Mouse (Mus musculus): ENCODE data around the gene Tjp3. TPM values are rescaled to one million over a fixed set of nuclear protein-coding genes. Genes with fewer than 3 reads are reported as not detected.
"Not testable (repeated sequence)": the region's sequence is repeated elsewhere in the genome, so short reads cannot be mapped to it uniquely, and the experiment has no call there.

Gene Tjp3
- polyA plus RNA-seq, 1 experiment = 8.1 TPM

DNA sequence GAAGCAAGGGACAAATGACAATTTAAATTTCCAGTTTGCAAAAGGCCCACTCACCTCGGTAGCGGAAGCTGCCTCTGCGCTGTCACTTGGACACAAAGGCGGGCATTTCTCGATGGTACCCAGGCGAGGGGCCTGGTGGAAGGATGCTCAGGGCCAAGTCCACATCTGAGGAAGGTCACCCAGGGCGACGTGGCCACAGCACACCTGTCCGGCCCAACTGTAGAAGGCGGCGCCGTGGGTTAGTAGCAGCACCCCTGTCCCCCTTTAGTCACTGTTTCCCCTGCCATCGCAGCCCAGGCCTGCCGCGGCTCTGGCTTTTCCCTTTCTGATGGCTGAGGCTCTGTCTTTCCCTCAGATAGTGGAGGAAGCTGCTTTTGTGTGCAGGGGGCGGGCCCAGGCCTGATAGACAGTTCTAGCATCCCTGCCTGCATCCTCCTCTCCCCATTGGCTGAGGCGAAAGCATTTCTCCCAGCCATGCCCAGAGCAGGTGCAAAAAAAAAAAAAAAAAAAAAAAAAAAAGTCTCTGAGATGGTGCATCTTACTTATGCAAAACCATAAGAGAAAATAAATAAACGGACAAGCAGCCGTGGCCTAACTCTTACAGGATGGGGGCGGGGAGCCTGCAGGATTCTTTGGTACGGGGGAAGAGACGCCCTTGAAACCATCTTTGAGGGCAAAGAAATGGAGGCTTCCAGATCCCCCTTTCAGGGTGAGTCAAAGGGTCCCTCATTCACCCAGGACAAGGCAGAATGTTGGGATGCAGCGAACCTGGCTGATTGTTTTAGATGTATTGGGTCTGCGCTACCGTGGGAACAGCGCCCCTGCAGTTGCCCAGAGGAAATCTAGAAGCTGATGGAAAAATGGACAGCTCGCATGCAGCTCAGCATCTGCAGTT is 60.7 kb downstream of the Tjp3 start, which contains the start of gene Atcay:
Atcay (minus strand) TSS at position 396 of the 895 bp plus-strand sequence.
- TF ChIP-seq POLR2A (IDR thresholded peaks at IDR 0.05; ENCODE audit: low read depth, low read length) = no peak
- TF ChIP-seq CTCF (IDR thresholded peaks at IDR 0.05; ENCODE audit: extremely low read depth, insufficient read depth, insufficient read length, insufficient replicate concordance) = peak; percentile 21; the same call in 1 of the 2 replicates
- no peak for DNase-seq (ENCODE audit: low read depth in 1 of 2, low spot score in 2 of 2)
- peak within 1 kb of the TSS; percentile 24 for H3K4me3 ChIP-seq (ENCODE audit: extremely low read depth, insufficient read depth, insufficient read length)

DNA sequence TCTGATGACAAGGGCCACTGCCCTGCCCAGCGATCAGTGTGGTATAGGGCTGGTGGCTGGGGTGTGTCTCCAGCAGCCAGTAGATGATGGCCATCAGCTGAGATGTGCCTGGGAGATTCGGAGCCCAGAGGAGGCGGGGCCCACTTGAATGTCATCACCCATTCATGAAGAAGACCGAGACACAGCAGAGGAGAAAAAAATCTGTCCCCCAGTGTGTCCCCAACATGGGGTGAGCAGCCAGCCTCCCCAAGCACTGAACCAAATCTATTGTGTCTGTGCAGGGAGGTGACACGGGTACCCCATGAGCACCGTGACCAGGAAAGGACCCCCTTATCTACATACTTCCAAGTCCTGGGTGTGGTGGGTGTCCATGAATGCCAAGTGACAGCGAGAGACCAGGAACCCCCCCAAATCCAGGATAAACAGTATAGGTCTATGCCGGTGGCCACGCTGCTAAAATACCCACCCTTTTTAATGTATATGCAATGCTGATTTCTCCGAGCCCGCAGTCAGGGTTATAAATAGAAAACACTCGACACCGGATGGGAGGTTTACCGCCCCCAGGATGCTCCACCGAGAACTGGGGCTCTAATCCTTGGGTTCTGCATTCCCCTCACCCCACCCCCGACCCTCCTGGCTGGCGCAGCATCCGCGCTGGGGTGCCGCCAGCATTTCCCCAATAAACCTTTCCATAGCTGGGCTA is 61.5 kb downstream of the Tjp3 start:
- TF ChIP-seq CTCF (IDR thresholded peaks at IDR 0.05; ENCODE audit: extremely low read depth, insufficient read depth, insufficient read length, insufficient replicate concordance) = no peak
- TF ChIP-seq POLR2A (IDR thresholded peaks at IDR 0.05; ENCODE audit: low read depth, low read length) = no peak
- Histone ChIP-seq H3K27me3 (ENCODE audit: control insufficient read depth, insufficient read depth, low read length) (peaks cover 5% of the 10 kb centered on the region; the same call in 1 of the 2 replicates), H3K36me3 (ENCODE audit: control insufficient read depth, insufficient read depth, low read length) (no peaks in the 10 kb centered on the region), H3K4me1 (ENCODE audit: control insufficient read depth, insufficient read depth, insufficient read length) (peaks cover 10% of the 10 kb centered on the region), H3K4me3 (ENCODE audit: extremely low read depth, insufficient read depth, insufficient read length) (peak overlapping the region; percentile 24), H3K27ac (ENCODE audit: insufficient read depth, low read length) (no peak overlapping the region)
- 12% methylated on average over 20 of the region's 20 CpGs for WGBS
- no peak for DNase-seq (ENCODE audit: low read depth in 1 of 2, low spot score in 2 of 2)

More for the DNA sequence above, 60.7 kb downstream of the Tjp3 start, which contains the start of gene Atcay:
- Histone ChIP-seq H3K36me3 (ENCODE audit: control insufficient read depth, insufficient read depth, low read length) (no peaks in the 10 kb centered on the region), H3K27ac (ENCODE audit: insufficient read depth, low read length) (no peak within 1 kb of the TSS), H3K4me1 (ENCODE audit: control insufficient read depth, insufficient read depth, insufficient read length) (peaks cover 10% of the 10 kb centered on the region), H3K27me3 (ENCODE audit: control insufficient read depth, insufficient read depth, low read length) (peaks cover 5% of the 10 kb centered on the region; the same call in 1 of the 2 replicates)
- WGBS = 14% methylated on average over 27 of the region's 27 CpGs

DNA sequence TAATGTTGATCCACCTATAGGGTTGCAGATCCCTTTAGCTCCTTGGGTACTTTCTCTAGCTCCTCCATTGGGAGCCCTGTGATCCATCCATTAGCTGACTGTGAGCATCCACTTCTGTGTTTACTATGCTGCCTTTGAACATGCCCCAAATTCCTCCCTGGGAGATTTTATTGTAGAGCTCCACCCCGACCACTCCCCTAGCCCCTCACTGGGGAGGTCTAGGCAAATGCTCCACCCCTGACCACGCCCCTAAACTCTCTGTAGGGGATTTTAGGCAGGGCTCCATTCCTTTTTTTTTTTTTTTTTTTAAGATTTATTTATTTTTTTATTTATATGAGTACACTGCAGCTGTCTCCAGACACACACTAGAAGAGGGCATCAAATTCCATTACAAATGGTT is 67.7 kb downstream of the Tjp3 start:
- DNase-seq (ENCODE audit: low read depth in 1 of 2, low spot score in 2 of 2); H3K4me1 ChIP-seq (ENCODE audit: control insufficient read depth, insufficient read depth, insufficient read length); H3K36me3 ChIP-seq (ENCODE audit: control insufficient read depth, insufficient read depth, low read length); H3K27me3 ChIP-seq (ENCODE audit: control insufficient read depth, insufficient read depth, low read length); H3K27ac ChIP-seq (ENCODE audit: insufficient read depth, low read length); H3K4me3 ChIP-seq (ENCODE audit: extremely low read depth, insufficient read depth, insufficient read length): not testable (repeated sequence)
- WGBS = 68% methylated on average over 2 of the region's 2 CpGs

Other genes with a start within 250 kb of the Tjp3 start
- gene Sgta, start 231.4 kb downstream of the Tjp3 start, polyA plus RNA-seq (2012; rRNA removed) = 88.8 and 114 TPM in 2 replicates
- gene Thop1, start 221.5 kb downstream of the Tjp3 start, polyA plus RNA-seq (2012; rRNA removed) = 17.9 and 27.2 TPM in 2 replicates
- 0.27 and 0.32 TPM in 2 replicates for gene Creb3l3, start 192.7 kb downstream of the Tjp3 start, polyA plus RNA-seq (2012; rRNA removed)
- gene Map2k2, start 185.7 kb downstream of the Tjp3 start, polyA plus RNA-seq (2012; rRNA removed) = 135 and 201 TPM in 2 replicates
- gene Zbtb7a, start 156.4 kb downstream of the Tjp3 start, polyA plus RNA-seq (2012; rRNA removed) = 64.6 and 95.2 TPM in 2 replicates
- 36.1 and 45.8 TPM in 2 replicates for gene Pias4, start 123.7 kb downstream of the Tjp3 start, polyA plus RNA-seq (2012; rRNA removed)
- 1,457 and 1,736 TPM in 2 replicates for gene Eef2, start 115.0 kb downstream of the Tjp3 start, polyA plus RNA-seq (2012; rRNA removed)
- gene Dapk3, start 108.6 kb downstream of the Tjp3 start, polyA plus RNA-seq (2012; rRNA removed) = 58.0 and 84.5 TPM in 2 replicates
- gene 4930442H23Rik, start 107.7 kb downstream of the Tjp3 start, polyA plus RNA-seq (2012; rRNA removed) = not detected in 2 replicates
- not detected in 2 replicates for gene Nmrk2, start 89.5 kb downstream of the Tjp3 start, polyA plus RNA-seq (2012; rRNA removed)
- 0.92 and 0.95 TPM in 2 replicates for gene Atcay, start 60.7 kb downstream of the Tjp3 start, polyA plus RNA-seq (2012; rRNA removed)
- 5.5 and 6.1 TPM in 2 replicates for gene Zfr2, start 58.4 kb downstream of the Tjp3 start, polyA plus RNA-seq (2012; rRNA removed)
- gene Matk, start 38.6 kb downstream of the Tjp3 start, polyA plus RNA-seq (2012; rRNA removed) = 22.5 and 30.0 TPM in 2 replicates
- 63.6 and 86.9 TPM in 2 replicates for gene Mrpl54, start 24.6 kb downstream of the Tjp3 start, polyA plus RNA-seq (2012; rRNA removed)
- gene Apba3, start 24.6 kb downstream of the Tjp3 start, polyA plus RNA-seq (2012; rRNA removed) = 63.0 and 77.1 TPM in 2 replicates
- 93.2 and 111 TPM in 2 replicates for gene Pip5k1c, start 1.4 kb upstream of the Tjp3 start, polyA plus RNA-seq (2012; rRNA removed)
- 38.6 and 44.8 TPM in 2 replicates for gene Cactin, start 29.5 kb upstream of the Tjp3 start, polyA plus RNA-seq (2012; rRNA removed)
- gene Tbxa2r, start 37.1 kb upstream of the Tjp3 start, polyA plus RNA-seq (2012; rRNA removed) = 68.1 and 92.5 TPM in 2 replicates
- 1.3 and 1.7 TPM in 2 replicates for gene Gipc3, start 51.7 kb upstream of the Tjp3 start, polyA plus RNA-seq (2012; rRNA removed)
- 74.8 and 92.9 TPM in 2 replicates for gene Hmg20b, start 58.9 kb upstream of the Tjp3 start, polyA plus RNA-seq (2012; rRNA removed)
- gene Mfsd12, start 65.9 kb upstream of the Tjp3 start, polyA plus RNA-seq (2012; rRNA removed) = 20.2 and 32.6 TPM in 2 replicates
- gene 4930404N11Rik, start 74.2 kb upstream of the Tjp3 start, polyA plus RNA-seq (2012; rRNA removed) = 7.8 and 11.7 TPM in 2 replicates
- gene Fzr1, start 86.9 kb upstream of the Tjp3 start, polyA plus RNA-seq (2012; rRNA removed) = 127 and 128 TPM in 2 replicates
- gene Dohh, start 92.8 kb upstream of the Tjp3 start, polyA plus RNA-seq (2012; rRNA removed) = 47.9 and 71.7 TPM in 2 replicates
- 2.3 and 2.9 TPM in 2 replicates for gene Gm48551, start 92.9 kb upstream of the Tjp3 start, polyA plus RNA-seq (2012; rRNA removed)
- 2.9 and 6.4 TPM in 2 replicates for gene Gm48552, start 97.4 kb upstream of the Tjp3 start, polyA plus RNA-seq (2012; rRNA removed)
- gene Smim24, start 101.5 kb upstream of the Tjp3 start, polyA plus RNA-seq (2012; rRNA removed) = 18.3 and 22.9 TPM in 2 replicates
- gene Nfic, start 164.1 kb upstream of the Tjp3 start, polyA plus RNA-seq (2012; rRNA removed) = 26.0 and 32.4 TPM in 2 replicates
- gene Celf5, start 191.1 kb upstream of the Tjp3 start, polyA plus RNA-seq (2012; rRNA removed) = 0.33 and 0.70 TPM in 2 replicates
- 198 and 259 TPM in 2 replicates for gene Ncln, start 204.8 kb upstream of the Tjp3 start, polyA plus RNA-seq (2012; rRNA removed)
- gene S1pr4, start 208.6 kb upstream of the Tjp3 start, polyA plus RNA-seq (2012; rRNA removed) = 127 and 168 TPM in 2 replicates
- gene Gna15, start 232.6 kb upstream of the Tjp3 start, polyA plus RNA-seq (2012; rRNA removed) = 14.8 and 15.1 TPM in 2 replicates

All from spleen, adult 2 months (tissue).